In genomic region chr11:69457006-69457579, GRCm38 (mm10) we compare ENCODE assay signal across 8 mouse cellular contexts. TPM values are rescaled to one million over a fixed set of nuclear protein-coding genes. Genes with fewer than 3 reads are reported as not detected.
DNase-seq lines count a peak whose midpoint lies in the region; ATAC-seq and TF ChIP-seq lines count a peak whose summit lies in the region.

No protein-coding gene starts in this region.

- H3K36me3 ChIP-seq in neural tube, embryonic 12.5 days, result no peaks in the 10 kb centered on the region

- H3K9me3 ChIP-seq in neural tube, embryonic 12.5 days, result no peaks in the 10 kb centered on the region

- H3K9ac ChIP-seq in neural tube, embryonic 12.5 days, result no peak overlapping the region

- peak; percentile 46 to 71 for DNase-seq in adrenal gland, adult (ENCODE audit: inconsistent age in 2 of 2, low spot score in 1 of 2)
- DNase-seq in adrenal gland, adult 18-20 months (ENCODE audit: low spot score in 2 of 2), result no peak
- peak; percentile 20 for DNase-seq in right cerebral cortex, postnatal 4 days
- DNase-seq in right cerebral cortex, adult 2 months (ENCODE audit: low spot score in 2 of 2), result no peak
- peak; percentile 66 for DNase-seq in kidney, postnatal 14 days
- DNase-seq in cerebellum, adult 2 months, result no peak
- DNase-seq in cerebellum, adult 9-10 months, result no peak

- ATAC-seq in neural tube, embryonic 12.5 days (ENCODE audit: low FRiP score, low read depth), result peak; percentile 13; the same call in 1 of the 2 replicates

- H3K27ac ChIP-seq in neural tube, embryonic 12.5 days, result no peak overlapping the region
- no peak overlapping the region for H3K27ac ChIP-seq in cerebellum, adult 2 months (ENCODE audit: insufficient read depth, low read length)

- H3K4me2 ChIP-seq in neural tube, embryonic 12.5 days (replicated peaks), result peak overlapping the region; percentile 12; the same call in 1 of the 2 replicates

- no peak for TF ChIP-seq CTCF in cerebellum, adult 2 months (IDR thresholded peaks at IDR 0.05; ENCODE audit: borderline replicate concordance, insufficient read depth, low read depth, low read length)

- 25% methylated on average over 6 of the region's 6 CpGs for WGBS in neural tube, embryonic 12.5 days
- 25% methylated on average over 6 of the region's 6 CpGs for WGBS in cerebellum, adult 2 months

- peaks cover 11% of the 10 kb centered on the region for H3K4me1 ChIP-seq in neural tube, embryonic 12.5 days
- no peaks in the 10 kb centered on the region for H3K4me1 ChIP-seq in cerebellum, adult 2 months (ENCODE audit: control insufficient read depth, insufficient read depth, low read length)

- H3K27me3 ChIP-seq in neural tube, embryonic 12.5 days (replicated peaks), result no peaks in the 10 kb centered on the region
- H3K27me3 ChIP-seq in cerebellum, adult 2 months (ENCODE audit: control insufficient read depth, insufficient read depth, low read length), result no peaks in the 10 kb centered on the region

- H3K4me3 ChIP-seq in neural tube, embryonic 12.5 days, result no peak overlapping the region
- no peak overlapping the region for H3K4me3 ChIP-seq in cerebellum, adult 2 months (replicated peaks; ENCODE audit: insufficient read depth, low read depth, low read length)

- no peak for TF ChIP-seq POLR2A in cerebellum, adult 2 months (IDR thresholded peaks at IDR 0.05; ENCODE audit: borderline replicate concordance, insufficient read depth, low read length)

RNA-seq across cellular contexts. Expression of gene Kdm6b, which starts 43.6 kb away (rescaled TPM):
- 10 to 100 TPM; 32.7 to 34.8 TPM for total RNA-seq in adrenal gland, adult 18-20 months (2021)
- 48.6 and 52.4 TPM in 2 replicates for polyA plus RNA-seq in neural tube, embryonic 12.5 days (2016; fragmentation: Nextera tagmentation; extraction: Ambion mirVana)
- polyA plus RNA-seq in cerebellum, adult 2 months (2012; rRNA removed), result 14.0 and 16.5 TPM in 2 replicates

RNA-seq across cellular contexts. Expression of gene Tmem88, which starts 59.1 kb away (rescaled TPM):
- total RNA-seq in adrenal gland, adult 18-20 months (2021), result 1 to 10 TPM; 7.9 to 8.8 TPM
- 13.7 TPM in 2 replicates for polyA plus RNA-seq in neural tube, embryonic 12.5 days (2016; fragmentation: Nextera tagmentation; extraction: Ambion mirVana)
- polyA plus RNA-seq in cerebellum, adult 2 months (2012; rRNA removed), result 5.7 and 6.0 TPM in 2 replicates

Comparison
In these comparisons a context has a peak if more than half of its experiments do, and no peak if none do; other contexts are left out.
1. DNase-seq: peak in adrenal gland, adult (2 of 2), right cerebral cortex, postnatal 4 days (single experiment) and kidney, postnatal 14 days (single experiment); none in adrenal gland, adult 18-20 months (0 of 2), right cerebral cortex, adult 2 months (0 of 2), cerebellum, adult 2 months (0 of 2) and cerebellum, adult 9-10 months (single experiment).